Mouse (Mus musculus) spleen, adult 2 months (tissue): ENCODE results near the gene Gm8298.
A peak's percentile ranks its signal among the peaks of the same experiment; 100 is the strongest.

Experiments
- CTCF ChIP-seq: fragments of 200-500 bp; IDR thresholded peaks from 2 replicates; pipeline ENCODE4 v1.5.1; 2011; ENCODE audit warnings: mild to moderate bottlenecking, inconsistent platforms; ENCODE audit not compliant: insufficient read depth, insufficient read length, insufficient replicate concordance; ENCODE audit errors: extremely low read depth
- POLR2A ChIP-seq: fragments of 200-500 bp; IDR thresholded peaks from 2 replicates; pipeline ENCODE4 v1.6.1; 2011; ENCODE audit warnings: low read depth, low read length, inconsistent platforms

- TF ChIP-seq CTCF (peak; percentile 24; the same call in 1 of the 2 replicates), POLR2A (no peak)
These were observed 9.9 kb downstream of the Gm8298 start for GRCm38 (mm10) chr3:59870765-59871164.
